ENCODE assay signal across 16 mouse cellular contexts in the genomic region with DNA sequence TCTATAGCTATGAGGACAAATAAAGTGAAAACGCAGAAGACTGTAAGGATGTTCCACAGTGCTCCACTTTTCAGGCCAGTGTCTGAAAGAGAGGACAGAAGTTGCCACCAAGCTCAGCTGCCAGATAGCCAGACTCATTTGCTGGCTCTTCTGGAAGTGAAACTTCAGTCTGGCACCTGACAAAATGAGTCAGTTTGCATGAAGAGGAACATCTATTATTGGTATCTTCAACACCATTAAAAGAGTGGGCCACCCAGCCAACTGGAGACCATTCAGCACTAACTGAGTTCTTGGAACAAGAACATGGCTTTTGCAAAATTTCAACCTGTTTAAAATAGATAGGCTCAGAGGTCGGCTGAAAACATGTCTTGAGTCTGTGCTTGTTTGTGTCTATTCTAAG.
A peak's percentile ranks its signal among the peaks of the same experiment; 100 is the strongest.
DNase-seq lines count a peak whose midpoint lies in the region.
"Had no signal": no experiment of that assay in that cellular context is flagged by ENCODE, and none has a peak within 500 bp of the region (broad histone marks: within the 10 kb centered on the region; RNA-seq: fewer than 3 reads in every experiment).

No protein-coding gene starts in this region.

- intact Hi-C loops in left cerebral cortex, postnatal 14 days (cut with DNase I): loop anchor here (5.0 kb wide), 2 partner anchors 83 to 593 kb away; a partner anchor contains a TSS
- intact Hi-C loops in heart, postnatal 14 days (cut with DNase I): no loop called here

- no peaks in the 10 kb centered on the region for H3K9me3 ChIP-seq in heart, embryonic 10.5 days
- H3K9me3 ChIP-seq: midbrain, embryonic 15.5 days had no signal

- H3K27ac ChIP-seq in heart, embryonic 10.5 days: no peak overlapping the region
- H3K27ac ChIP-seq: macrophage; midbrain, embryonic 15.5 days had no signal

- H3K4me1 ChIP-seq in heart, embryonic 10.5 days: peaks cover 7% of the 10 kb centered on the region

- 78% methylated on average over 2 of the region's 2 CpGs for WGBS in heart, embryonic 10.5 days

- no peak overlapping the region for H3K4me3 ChIP-seq in heart, embryonic 10.5 days
- H3K4me3 ChIP-seq: midbrain, embryonic 15.5 days had no signal

- no peaks in the 10 kb centered on the region for H3K36me3 ChIP-seq in heart, embryonic 10.5 days
- H3K36me3 ChIP-seq: midbrain, embryonic 15.5 days had no signal

- peak; percentile 90 for DNase-seq in heart, adult 11 months
- no peak for DNase-seq in heart, embryonic 10.5 days (ENCODE audit: low spot score)
- DNase-seq in spleen, postnatal 36 days (ENCODE audit: low spot score in 2 of 2): peak; percentile 15 to 21
- no peak for DNase-seq in spleen, adult 18-20 months
- DNase-seq in left cerebral cortex, postnatal 14 days (ENCODE audit: low spot score in 2 of 2): peak; percentile 46 to 64
- DNase-seq in telencephalon, adult 2 months (ENCODE audit: low read depth, low spot score): peak; percentile 80
- no peak for DNase-seq in ovary, postnatal 36 days (ENCODE audit: low spot score)
- DNase-seq in heart, postnatal 14 days: no peak
- DNase-seq: adrenal gland, postnatal 14 days; cerebellum, adult 9-11 months; heart, postnatal 36 days; kidney, adult 8-10 months; lung, embryonic 14.5 days; thymus, postnatal 14 days had no signal

- H3K27me3 ChIP-seq in heart, embryonic 10.5 days (ENCODE audit: insufficient read depth, poor library complexity, severe bottlenecking): no peaks in the 10 kb centered on the region
- H3K27me3 ChIP-seq: midbrain, embryonic 15.5 days had no signal

Comparison
In these comparisons a context has a peak if more than half of its experiments do, and no peak if none do; other contexts are left out.
1. DNase-seq: peak in heart, adult 11 months (single experiment), spleen, postnatal 36 days (2 of 2), left cerebral cortex, postnatal 14 days (2 of 2) and telencephalon, adult 2 months (single experiment); none in heart, embryonic 10.5 days (single experiment), spleen, adult 18-20 months (0 of 2), ovary, postnatal 36 days (single experiment) and heart, postnatal 14 days (0 of 2).